Mouse (Mus musculus): ENCODE results near the gene Neil3. TPM values are rescaled to one million over a fixed set of nuclear protein-coding genes. Genes with fewer than 3 reads are reported as not detected.

The Neil3 gene
- polyA plus RNA-seq (2015; fragmentation: Nextera tagmentation; extraction: Ambion mirVana): 28.5 and 34.8 TPM in 2 replicates

DNA sequence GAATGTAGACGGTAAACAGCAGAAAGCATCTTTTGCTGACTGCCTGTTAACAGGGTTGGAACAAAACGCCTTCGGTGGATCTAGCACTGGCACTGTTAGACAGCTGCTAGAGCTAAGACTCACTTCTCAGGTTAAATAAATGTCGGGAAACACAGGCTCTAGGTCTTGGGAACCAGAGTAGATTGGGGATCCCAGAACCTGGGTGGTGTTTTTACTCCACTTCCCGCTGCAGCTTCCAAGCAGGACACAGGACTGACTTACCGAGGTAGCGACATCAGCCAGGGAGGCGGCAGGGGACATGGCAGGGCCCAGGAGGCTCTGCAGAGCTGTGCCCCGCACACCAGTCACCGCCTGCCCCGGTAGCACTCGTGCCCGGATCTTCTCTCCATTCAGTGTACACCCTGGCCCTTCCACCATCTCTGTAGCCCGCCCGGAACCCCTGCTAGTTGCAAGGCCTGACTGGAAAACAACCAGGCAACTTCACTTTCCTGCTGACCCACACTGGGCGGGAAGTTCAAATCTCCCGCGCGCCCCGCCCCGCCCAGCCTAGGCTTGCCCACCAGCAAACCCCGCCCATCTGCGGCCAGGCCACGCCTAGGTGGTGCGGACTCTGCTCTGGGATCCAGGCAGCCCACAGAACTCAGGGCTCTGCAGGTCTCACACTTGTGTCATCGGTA, at the start of gene Neil3:
TSS of gene Neil3 (minus strand) at position 571 of the 677 bp plus-strand sequence.
- peak within 1 kb of the TSS; percentile 75 for H3K9ac ChIP-seq (replicated peaks; ENCODE audit: low read length)
- H3K27me3 ChIP-seq (ENCODE audit: insufficient read depth, low read length): no peaks in the 10 kb centered on the region
- H3K4me2 ChIP-seq (replicated peaks; ENCODE audit: low read depth, low read length): peak within 1 kb of the TSS; percentile 81
- peak; percentile 100 for ATAC-seq (ENCODE audit: low FRiP score, low TSS enrichment)
- under 1% methylated on average over 26 of the region's 26 CpGs for WGBS
- no peaks in the 10 kb centered on the region for H3K36me3 ChIP-seq (ENCODE audit: insufficient read depth, low read length)
- no peaks in the 10 kb centered on the region for H3K9me3 ChIP-seq (ENCODE audit: low read length)
- 0 out of 2 replicates have a peak within 1 kb of the TSS, but pooled peaks have one; percentile 18 for H3K27ac ChIP-seq (ENCODE audit: low read length)
- peak within 1 kb of the TSS; percentile 72 for H3K4me3 ChIP-seq (ENCODE audit: low read length)
- peaks cover 14% of the 10 kb centered on the region for H3K4me1 ChIP-seq (ENCODE audit: insufficient read depth, low read length)

DNA sequence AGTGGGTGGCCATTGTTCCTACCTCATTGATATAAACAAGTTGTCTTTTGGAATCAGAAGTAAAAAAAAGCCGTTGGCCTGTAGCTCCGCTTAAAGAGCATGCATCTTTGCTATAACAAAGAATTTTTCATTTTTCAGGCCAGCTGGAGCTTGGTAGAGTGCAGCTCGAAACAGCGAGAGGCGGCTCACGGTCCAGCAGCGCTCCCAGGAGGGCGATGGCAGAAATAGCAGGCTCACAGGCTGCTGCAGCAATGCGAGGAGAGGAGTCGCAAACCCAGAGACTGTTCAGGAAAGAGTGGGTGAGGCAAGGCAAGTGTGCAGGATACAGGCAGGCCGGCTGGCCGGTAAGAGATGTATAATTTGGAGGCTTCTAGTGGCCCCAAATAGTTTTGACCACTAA, 42.0 kb upstream of the Neil3 start:
- no peaks in the 10 kb centered on the region for H3K4me1 ChIP-seq (ENCODE audit: insufficient read depth, low read length)
- 25% methylated on average over 12 of the region's 12 CpGs for WGBS
- H3K9me3 ChIP-seq (ENCODE audit: low read length): peaks cover 5% of the 10 kb centered on the region; the same call in 1 of the 2 replicates
- no peak overlapping the region for H3K4me3 ChIP-seq (ENCODE audit: low read length)
- no peaks in the 10 kb centered on the region for H3K36me3 ChIP-seq (ENCODE audit: insufficient read depth, low read length)
- no peak overlapping the region for H3K9ac ChIP-seq (replicated peaks; ENCODE audit: low read length)
- H3K27me3 ChIP-seq (ENCODE audit: insufficient read depth, low read length): no peaks in the 10 kb centered on the region
- H3K27ac ChIP-seq (ENCODE audit: low read length): no peak overlapping the region
- H3K4me2 ChIP-seq (replicated peaks; ENCODE audit: low read depth, low read length): no peak overlapping the region
- ATAC-seq (ENCODE audit: low FRiP score, low TSS enrichment): no peak

- 44% methylated on average over 4 of the region's 4 CpGs for WGBS
- no peak overlapping the region for H3K4me2 ChIP-seq (replicated peaks; ENCODE audit: low read depth, low read length)
- H3K9ac ChIP-seq (replicated peaks; ENCODE audit: low read length): no peak overlapping the region
- no peaks in the 10 kb centered on the region for H3K36me3 ChIP-seq (ENCODE audit: insufficient read depth, low read length)
- no peak overlapping the region for H3K4me3 ChIP-seq (ENCODE audit: low read length)
- no peaks in the 10 kb centered on the region for H3K9me3 ChIP-seq (ENCODE audit: low read length)
- H3K27ac ChIP-seq (ENCODE audit: low read length): no peak overlapping the region
- H3K4me1 ChIP-seq (ENCODE audit: insufficient read depth, low read length): no peaks in the 10 kb centered on the region
- no peak for ATAC-seq (ENCODE audit: low FRiP score, low TSS enrichment)
- no peaks in the 10 kb centered on the region for H3K27me3 ChIP-seq (ENCODE audit: insufficient read depth, low read length)
These were observed 25.1 kb upstream of the Neil3 start for GRCm38 (mm10) chr8:53663946-53664345.

DNA sequence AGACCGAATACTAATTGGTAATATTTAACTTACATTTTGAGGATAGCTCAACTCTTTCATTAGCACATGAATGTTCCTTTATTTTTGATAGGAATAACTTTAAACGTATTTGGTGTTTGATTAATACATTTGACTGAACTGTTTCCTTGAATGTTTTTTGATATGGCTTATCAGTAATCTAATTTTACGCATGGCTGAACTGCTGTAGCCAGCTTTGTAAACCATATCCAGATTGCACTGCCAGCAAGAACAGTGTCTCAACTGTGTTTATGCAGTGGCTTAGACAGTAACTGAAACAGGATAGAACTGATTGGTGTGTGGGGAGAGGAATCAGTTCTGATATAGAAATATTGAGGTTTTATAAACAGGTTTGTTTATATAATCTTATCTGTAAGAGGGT, 22.6 kb upstream of the Neil3 start:
- Histone ChIP-seq H3K4me1 (ENCODE audit: insufficient read depth, low read length) (no peaks in the 10 kb centered on the region), H3K36me3 (ENCODE audit: insufficient read depth, low read length) (no peaks in the 10 kb centered on the region), H3K9me3 (ENCODE audit: low read length) (no peaks in the 10 kb centered on the region), H3K27ac (ENCODE audit: low read length) (no peak overlapping the region), H3K4me2 (replicated peaks; ENCODE audit: low read depth, low read length) (no peak overlapping the region), H3K4me3 (ENCODE audit: low read length) (no peak overlapping the region), H3K9ac (replicated peaks; ENCODE audit: low read length) (no peak overlapping the region), H3K27me3 (ENCODE audit: insufficient read depth, low read length) (no peaks in the 10 kb centered on the region)
- no peak for ATAC-seq (ENCODE audit: low FRiP score, low TSS enrichment)
- 72% methylated on average over 3 of the region's 3 CpGs for WGBS

- Histone ChIP-seq H3K27ac (ENCODE audit: low read length) (no peak overlapping the region), H3K4me2 (replicated peaks; ENCODE audit: low read depth, low read length) (no peak overlapping the region), H3K4me3 (ENCODE audit: low read length) (no peak overlapping the region), H3K9ac (replicated peaks; ENCODE audit: low read length) (no peak overlapping the region), H3K36me3 (ENCODE audit: insufficient read depth, low read length) (no peaks in the 10 kb centered on the region), H3K4me1 (ENCODE audit: insufficient read depth, low read length) (no peaks in the 10 kb centered on the region), H3K9me3 (ENCODE audit: low read length) (no peaks in the 10 kb centered on the region), H3K27me3 (ENCODE audit: insufficient read depth, low read length) (no peaks in the 10 kb centered on the region)
- 82% methylated on average over 4 of the region's 4 CpGs for WGBS
- no peak for ATAC-seq (ENCODE audit: low FRiP score, low TSS enrichment)
These were observed 8.2 kb downstream of the Neil3 start for GRCm38 (mm10) chr8:53630618-53631017.

- Histone ChIP-seq H3K4me1 (ENCODE audit: insufficient read depth, low read length) (no peaks in the 10 kb centered on the region), H3K27me3 (ENCODE audit: insufficient read depth, low read length) (no peaks in the 10 kb centered on the region), H3K4me3 (ENCODE audit: low read length) (no peak overlapping the region), H3K36me3 (ENCODE audit: insufficient read depth, low read length) (no peaks in the 10 kb centered on the region), H3K27ac (ENCODE audit: low read length) (no peak overlapping the region), H3K4me2 (replicated peaks; ENCODE audit: low read depth, low read length) (no peak overlapping the region), H3K9ac (replicated peaks; ENCODE audit: low read length) (no peak overlapping the region), H3K9me3 (ENCODE audit: low read length) (no peaks in the 10 kb centered on the region)
- WGBS: 88% methylated on average over 4 of the region's 4 CpGs
- no peak for ATAC-seq (ENCODE audit: low FRiP score, low TSS enrichment)
These were observed 9.9 kb downstream of the Neil3 start for GRCm38 (mm10) chr8:53628864-53629415.

GRCm38 (mm10) chr8:53623425-53623824, 15.4 kb downstream of the Neil3 start:
- H3K27me3 ChIP-seq (ENCODE audit: insufficient read depth, low read length): no peaks in the 10 kb centered on the region
- no peak overlapping the region for H3K27ac ChIP-seq (ENCODE audit: low read length)
- H3K9ac ChIP-seq (replicated peaks; ENCODE audit: low read length): no peak overlapping the region
- ATAC-seq (ENCODE audit: low FRiP score, low TSS enrichment): no peak
- 79% methylated on average over 3 of the region's 3 CpGs for WGBS
- H3K4me3 ChIP-seq (ENCODE audit: low read length): no peak overlapping the region
- H3K4me2 ChIP-seq (replicated peaks; ENCODE audit: low read depth, low read length): no peak overlapping the region
- no peaks in the 10 kb centered on the region for H3K9me3 ChIP-seq (ENCODE audit: low read length)
- no peaks in the 10 kb centered on the region for H3K4me1 ChIP-seq (ENCODE audit: insufficient read depth, low read length)
- H3K36me3 ChIP-seq (ENCODE audit: insufficient read depth, low read length): peaks cover 3% of the 10 kb centered on the region; the same call in 1 of the 2 replicates

DNA sequence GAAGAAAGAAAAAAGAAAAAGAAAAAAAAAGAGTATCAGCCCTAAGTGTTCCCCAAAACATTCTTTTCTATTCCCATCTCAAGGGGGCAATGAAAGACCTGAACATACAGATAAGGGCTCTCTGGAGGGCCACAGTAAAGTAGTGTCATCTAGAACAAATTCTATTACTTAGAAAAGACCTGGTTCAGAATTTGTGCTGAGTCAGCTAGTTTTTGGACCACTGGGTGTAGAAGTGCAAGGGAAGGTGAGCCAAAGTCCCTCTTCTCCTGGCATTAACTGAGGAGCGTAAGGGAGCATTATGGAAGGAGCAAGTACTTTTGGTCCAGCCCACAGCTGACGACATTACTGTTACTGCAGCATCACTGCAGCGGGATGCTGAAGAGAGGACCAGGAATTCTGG, 19.7 kb downstream of the Neil3 start:
- H3K27me3 ChIP-seq (ENCODE audit: insufficient read depth, low read length): no peaks in the 10 kb centered on the region
- H3K4me3 ChIP-seq (ENCODE audit: low read length): no peak overlapping the region
- WGBS: 100% methylated on average over 3 of the region's 3 CpGs
- ATAC-seq (ENCODE audit: low FRiP score, low TSS enrichment): no peak
- no peaks in the 10 kb centered on the region for H3K4me1 ChIP-seq (ENCODE audit: insufficient read depth, low read length)
- no peak overlapping the region for H3K27ac ChIP-seq (ENCODE audit: low read length)
- no peaks in the 10 kb centered on the region for H3K9me3 ChIP-seq (ENCODE audit: low read length)
- H3K36me3 ChIP-seq (ENCODE audit: insufficient read depth, low read length): peaks cover 9% of the 10 kb centered on the region
- H3K4me2 ChIP-seq (replicated peaks; ENCODE audit: low read depth, low read length): no peak overlapping the region
- H3K9ac ChIP-seq (replicated peaks; ENCODE audit: low read length): no peak overlapping the region

DNA sequence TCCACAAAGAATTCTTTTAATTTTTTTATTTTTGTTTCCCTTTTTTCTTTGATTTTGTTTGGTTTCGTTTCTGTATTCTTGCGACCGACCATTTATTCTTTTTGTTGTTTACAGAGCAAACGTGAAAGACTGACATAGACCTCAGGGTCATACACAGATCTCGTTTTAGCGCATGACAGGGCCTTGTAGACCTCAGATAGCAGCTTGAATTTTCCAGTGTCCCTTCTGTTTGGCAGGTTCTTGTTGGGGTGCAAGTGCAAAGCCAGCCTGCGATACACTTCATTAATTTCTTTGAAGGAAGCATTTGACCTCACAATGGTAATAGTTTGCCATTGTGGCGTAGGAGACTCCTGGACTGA, 24.6 kb downstream of the Neil3 start:
- no peaks in the 10 kb centered on the region for H3K27me3 ChIP-seq (ENCODE audit: insufficient read depth, low read length)
- no peaks in the 10 kb centered on the region for H3K4me1 ChIP-seq (ENCODE audit: insufficient read depth, low read length)
- H3K36me3 ChIP-seq (ENCODE audit: insufficient read depth, low read length): peaks cover 6% of the 10 kb centered on the region
- no peak overlapping the region for H3K4me2 ChIP-seq (replicated peaks; ENCODE audit: low read depth, low read length)
- no peak overlapping the region for H3K4me3 ChIP-seq (ENCODE audit: low read length)
- H3K27ac ChIP-seq (ENCODE audit: low read length): no peak overlapping the region
- H3K9ac ChIP-seq (replicated peaks; ENCODE audit: low read length): no peak overlapping the region
- H3K9me3 ChIP-seq (ENCODE audit: low read length): no peaks in the 10 kb centered on the region
- WGBS: 79% methylated on average over 8 of the region's 8 CpGs
- no peak for ATAC-seq (ENCODE audit: low FRiP score, low TSS enrichment)

GRCm38 (mm10) chr8:53613577-53614287, 25.1 kb downstream of the Neil3 start:
- no peak overlapping the region for H3K27ac ChIP-seq (ENCODE audit: low read length)
- H3K4me1 ChIP-seq (ENCODE audit: insufficient read depth, low read length): no peaks in the 10 kb centered on the region
- no peak overlapping the region for H3K4me2 ChIP-seq (replicated peaks; ENCODE audit: low read depth, low read length)
- no peaks in the 10 kb centered on the region for H3K27me3 ChIP-seq (ENCODE audit: insufficient read depth, low read length)
- 0 out of 2 replicates have a peak, but pooled peaks have one; percentile 39 for ATAC-seq (ENCODE audit: low FRiP score, low TSS enrichment)
- H3K36me3 ChIP-seq (ENCODE audit: insufficient read depth, low read length): peaks cover 6% of the 10 kb centered on the region
- WGBS: 87% methylated on average over 7 of the region's 7 CpGs
- no peaks in the 10 kb centered on the region for H3K9me3 ChIP-seq (ENCODE audit: low read length)
- no peak overlapping the region for H3K4me3 ChIP-seq (ENCODE audit: low read length)
- H3K9ac ChIP-seq (replicated peaks; ENCODE audit: low read length): no peak overlapping the region
